Mouse (Mus musculus) c-Kit-positive CD71-positive TER-119-negative erythroid progenitor cells, embryonic 14.5 days (primary cell): Measurements from ENCODE around the gene Kcnj11.

ENCODE experiments used
- DNase-seq: peaks from one replicate; pipeline ENCODE4 v3.0.0-alpha.2; 2013; ENCODE audit warnings: low read depth

The Kcnj11 gene

GRCm38 (mm10) chr7:46100563-46100962 lies at the start of gene Kcnj11:
Gene Kcnj11, minus strand, starts transcription at chr7:46100764.
- peak; percentile 49 for DNase-seq

- no peak for DNase-seq
These were observed 46.9 kb upstream of the Kcnj11 start for GRCm38 (mm10) chr7:46147417-46147816.

DNA sequence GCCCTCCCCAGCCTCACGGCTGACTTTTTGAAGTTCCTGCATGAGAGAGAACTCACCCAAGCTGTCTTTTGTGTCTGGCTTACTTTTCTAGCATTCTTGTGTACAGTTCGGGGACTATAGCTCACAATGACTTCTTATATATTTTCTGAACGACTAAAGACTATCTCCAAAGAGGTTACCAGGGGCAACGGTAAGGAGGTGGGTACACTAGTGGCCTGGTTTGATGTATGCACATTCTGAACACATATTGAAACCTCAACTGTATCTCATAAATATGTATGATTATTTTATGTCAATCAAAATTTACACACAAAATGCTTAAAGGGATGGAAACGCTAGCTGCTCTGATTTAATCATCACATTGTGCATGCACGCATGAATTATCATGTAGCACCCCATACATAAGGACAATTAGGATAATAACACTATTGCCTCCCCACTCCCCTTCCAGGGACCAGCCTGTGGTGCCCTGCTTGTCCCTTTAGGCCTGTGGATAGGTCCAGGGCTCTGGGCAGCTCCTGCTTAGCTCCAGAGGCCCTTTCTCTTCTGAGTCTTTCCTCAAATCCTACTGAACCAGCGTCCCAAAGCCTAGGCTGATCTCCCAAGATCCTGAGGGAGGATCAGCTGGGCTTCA lies 46.2 kb upstream of the Kcnj11 start:
- no peak for DNase-seq

- DNase-seq, result no peak
These were observed 43.5 kb upstream of the Kcnj11 start for GRCm38 (mm10) chr7:46144061-46144460.

DNA sequence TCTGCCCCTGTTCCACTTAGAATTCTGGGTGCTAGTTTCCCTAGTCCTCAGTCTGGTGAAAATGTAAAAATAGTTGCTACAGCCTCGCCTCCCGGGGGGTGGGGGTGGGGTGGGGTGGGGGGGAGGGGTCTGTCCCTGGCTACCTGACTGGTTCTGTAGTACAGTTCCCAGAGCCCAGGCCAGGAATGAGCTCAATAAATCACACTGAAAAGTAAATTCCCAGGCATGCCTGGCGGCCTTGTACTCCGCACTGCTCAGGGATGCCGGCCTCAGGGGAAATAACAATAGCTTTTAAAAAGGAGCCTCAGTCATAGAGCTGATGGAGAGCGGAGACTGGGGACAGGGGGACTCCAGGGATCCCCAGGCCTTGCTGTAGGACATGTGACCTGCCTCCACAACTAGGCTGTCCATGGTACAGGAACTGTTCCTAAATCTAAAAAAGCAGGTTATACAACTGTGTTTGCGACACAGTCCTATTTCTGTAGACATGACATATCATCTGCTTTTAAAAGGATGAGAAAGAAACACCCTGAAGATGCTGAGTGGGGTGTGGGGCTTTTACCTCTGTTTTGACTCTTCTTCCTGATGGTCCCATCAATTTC lies 37.9 kb upstream of the Kcnj11 start:
- no peak for DNase-seq

DNA sequence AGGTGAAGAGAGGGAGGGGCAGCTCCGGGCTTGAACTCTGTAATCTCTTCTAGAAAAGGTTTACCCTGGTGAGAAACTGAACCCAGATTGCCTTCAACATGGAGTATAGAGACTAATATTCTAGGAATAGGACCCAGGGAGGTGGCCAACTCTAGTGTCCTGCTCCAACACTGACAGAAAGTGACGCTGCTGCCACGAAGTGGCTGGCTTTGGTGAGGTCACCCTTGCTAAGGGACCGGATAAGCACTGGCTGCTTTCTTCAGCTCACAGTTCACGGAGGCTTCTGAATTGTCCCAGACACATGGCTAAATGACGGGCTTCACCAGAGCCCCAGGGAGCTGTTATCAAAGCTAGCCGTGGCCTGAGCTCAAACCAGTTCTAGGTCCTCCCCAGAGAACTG lies 33.3 kb upstream of the Kcnj11 start:
- DNase-seq, result no peak

- DNase-seq, result no peak
These were observed 31.7 kb upstream of the Kcnj11 start for GRCm38 (mm10) chr7:46132229-46132628.

DNA sequence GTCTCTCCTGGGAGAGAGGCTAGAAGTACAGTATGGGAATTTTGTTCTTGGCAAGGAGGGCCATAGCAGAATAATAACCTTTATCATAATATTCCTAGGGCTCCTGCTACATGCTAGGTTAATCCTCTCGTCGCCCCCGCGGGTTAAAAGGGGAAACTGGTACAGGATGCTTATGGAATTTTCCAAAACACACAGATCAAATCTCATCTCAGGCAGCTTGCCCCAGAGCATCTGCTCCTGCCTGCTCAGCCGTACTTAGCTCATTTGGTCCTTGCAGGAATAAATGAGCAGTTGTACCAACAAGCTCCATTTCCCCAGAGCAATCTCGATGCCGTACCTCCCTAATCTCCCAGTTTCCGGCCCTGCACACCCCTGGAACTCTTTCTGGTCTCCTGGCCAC lies 31.2 kb upstream of the Kcnj11 start:
- no peak for DNase-seq

GRCm38 (mm10) chr7:46131266-46131665 lies 30.7 kb upstream of the Kcnj11 start:
- DNase-seq, result no peak

DNA sequence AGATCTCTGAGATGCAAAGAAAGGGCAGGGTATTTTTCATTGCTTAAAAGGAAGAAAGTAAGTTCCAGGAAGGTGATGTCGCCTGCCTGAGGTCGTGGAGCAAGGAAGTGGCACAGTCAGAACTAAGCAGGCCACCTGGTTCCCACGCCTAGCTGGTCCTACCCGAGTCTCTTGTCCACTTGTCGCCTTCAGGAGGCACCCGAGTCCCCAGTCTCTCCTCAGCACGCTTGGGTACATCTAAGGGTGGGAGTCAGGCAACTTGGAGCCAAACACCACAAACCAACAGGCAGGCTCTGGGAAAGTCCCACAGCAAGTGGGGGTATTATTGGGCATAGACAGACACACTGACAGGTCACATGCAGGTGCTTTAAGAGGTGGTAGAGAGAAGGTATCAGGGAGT lies 30.2 kb upstream of the Kcnj11 start:
- DNase-seq, result no peak

DNA sequence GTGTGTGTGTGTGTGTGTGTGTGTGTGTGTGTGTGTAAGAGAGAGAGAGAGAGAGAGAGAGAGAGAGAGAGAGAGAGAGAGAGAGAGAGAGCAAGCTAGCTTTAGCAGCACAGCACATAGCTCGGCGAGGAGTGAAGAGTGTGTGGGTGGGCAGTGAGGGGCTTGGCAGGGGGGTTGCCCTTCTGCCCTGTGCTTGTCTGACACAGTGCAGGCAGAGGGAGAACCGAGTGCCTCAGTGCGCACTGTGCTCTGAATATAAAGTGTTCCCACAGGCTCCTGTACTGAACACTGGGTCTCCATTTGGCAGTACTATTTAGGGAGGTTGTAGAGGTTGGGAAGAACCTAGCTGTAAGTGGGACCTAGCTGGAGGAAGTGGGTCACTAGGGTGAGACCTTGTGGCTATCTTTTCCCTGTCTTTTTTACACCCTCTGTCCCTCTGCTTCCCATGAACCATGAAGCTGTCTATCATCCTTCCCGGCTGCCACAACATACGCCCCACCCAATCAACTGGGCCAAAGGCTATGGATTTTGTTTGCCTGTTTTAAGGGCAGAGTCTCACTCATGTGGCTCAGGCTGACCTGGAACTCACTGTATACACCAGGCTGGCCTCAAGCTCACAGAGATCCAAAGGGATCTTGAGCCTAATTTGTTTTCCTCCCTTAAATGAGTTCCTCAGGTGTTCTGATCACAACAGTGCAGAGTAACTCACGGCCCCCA lies 29.1 kb upstream of the Kcnj11 start:
- DNase-seq, result no peak

GRCm38 (mm10) chr7:46128196-46128595 lies 27.6 kb upstream of the Kcnj11 start:
- no peak for DNase-seq

GRCm38 (mm10) chr7:46125340-46125739 lies 24.8 kb upstream of the Kcnj11 start:
- DNase-seq, result no peak

DNA sequence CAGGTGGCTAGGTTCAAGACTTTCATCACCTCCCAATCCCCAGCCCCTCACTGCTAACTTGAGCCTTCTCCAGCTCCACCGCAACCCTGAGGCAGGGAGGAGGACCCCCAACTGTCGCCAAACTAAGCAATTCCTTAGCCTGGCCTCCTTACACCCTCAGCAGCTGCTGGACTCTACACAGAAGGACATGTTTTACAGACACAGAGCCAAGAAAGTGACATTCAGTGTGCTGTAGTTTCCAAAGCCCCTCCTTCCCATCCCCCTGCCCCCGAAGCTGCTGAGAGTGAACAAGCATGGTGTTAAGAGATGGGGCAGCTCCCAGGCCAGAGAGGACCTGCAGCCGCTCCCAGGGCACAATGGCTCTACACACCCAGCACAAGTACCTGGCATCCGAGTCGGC lies 23.9 kb upstream of the Kcnj11 start:
- DNase-seq, result no peak

DNA sequence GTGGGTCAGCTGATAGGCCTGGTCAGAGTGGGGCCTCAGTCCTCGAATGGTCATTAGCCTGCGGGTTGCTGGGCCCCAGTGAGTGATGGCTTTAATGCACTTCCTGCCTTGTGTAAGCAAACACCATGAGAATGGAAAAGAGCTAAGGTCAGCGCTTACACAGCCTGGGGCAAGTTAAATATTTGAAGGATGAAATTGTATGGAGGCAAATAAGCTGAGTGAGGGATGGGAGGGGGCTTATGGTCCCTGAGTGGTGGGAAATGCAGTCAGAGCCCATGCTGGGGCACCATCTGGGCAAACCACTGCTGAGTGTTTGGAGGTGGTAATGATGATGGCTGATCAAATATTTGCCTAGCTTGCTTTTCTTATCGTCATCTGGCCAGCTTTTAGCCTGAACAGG lies 22.4 kb upstream of the Kcnj11 start:
- no peak for DNase-seq

- DNase-seq, result no peak
These were observed 16.5 kb upstream of the Kcnj11 start for GRCm38 (mm10) chr7:46117035-46117434.

DNA sequence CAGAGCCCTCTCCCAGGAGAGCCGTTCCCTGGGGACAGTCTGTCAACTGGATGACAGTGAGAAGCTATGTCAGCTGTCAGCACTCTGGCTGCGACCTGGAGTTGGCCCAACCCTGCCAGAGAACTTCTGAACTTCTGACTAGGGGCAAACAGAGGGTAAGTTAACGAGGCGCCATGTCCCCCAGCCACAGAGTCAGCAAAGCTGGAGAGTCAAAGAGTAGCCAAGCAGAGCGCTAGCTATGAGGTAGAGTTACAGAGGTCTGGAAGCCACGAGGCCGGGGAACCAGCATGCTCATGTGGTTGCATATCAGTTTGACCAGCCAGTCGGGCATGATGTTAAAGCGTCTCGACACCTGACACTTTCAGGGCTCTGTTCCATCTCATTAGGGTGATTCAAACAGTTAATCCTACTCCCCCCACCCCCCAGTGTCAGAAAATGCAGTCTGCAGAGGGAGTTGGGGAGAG lies 15.6 kb upstream of the Kcnj11 start:
- DNase-seq, result no peak

- no peak for DNase-seq
These were observed 12.9 kb upstream of the Kcnj11 start for GRCm38 (mm10) chr7:46113435-46113834.

DNA sequence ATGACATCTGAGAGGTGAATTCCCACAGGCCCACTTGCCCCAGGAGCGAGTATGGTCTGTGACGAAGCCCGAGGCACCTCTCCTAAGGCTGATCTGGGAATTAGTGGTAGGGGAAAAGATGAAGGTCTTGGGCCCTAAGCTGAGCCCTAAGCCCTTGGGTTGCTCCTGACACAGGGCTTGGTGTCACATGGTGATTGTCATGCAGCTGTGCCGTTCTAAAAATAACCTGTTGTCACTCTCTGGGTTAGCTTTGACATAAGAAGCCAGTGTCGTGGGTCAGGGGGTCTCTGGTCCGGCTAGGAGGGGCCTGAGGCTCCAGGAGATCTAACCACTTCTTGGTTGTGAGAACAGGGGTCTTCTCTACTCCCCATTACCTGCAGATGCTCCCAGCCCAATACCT lies 11.4 kb upstream of the Kcnj11 start:
- no peak for DNase-seq

DNA sequence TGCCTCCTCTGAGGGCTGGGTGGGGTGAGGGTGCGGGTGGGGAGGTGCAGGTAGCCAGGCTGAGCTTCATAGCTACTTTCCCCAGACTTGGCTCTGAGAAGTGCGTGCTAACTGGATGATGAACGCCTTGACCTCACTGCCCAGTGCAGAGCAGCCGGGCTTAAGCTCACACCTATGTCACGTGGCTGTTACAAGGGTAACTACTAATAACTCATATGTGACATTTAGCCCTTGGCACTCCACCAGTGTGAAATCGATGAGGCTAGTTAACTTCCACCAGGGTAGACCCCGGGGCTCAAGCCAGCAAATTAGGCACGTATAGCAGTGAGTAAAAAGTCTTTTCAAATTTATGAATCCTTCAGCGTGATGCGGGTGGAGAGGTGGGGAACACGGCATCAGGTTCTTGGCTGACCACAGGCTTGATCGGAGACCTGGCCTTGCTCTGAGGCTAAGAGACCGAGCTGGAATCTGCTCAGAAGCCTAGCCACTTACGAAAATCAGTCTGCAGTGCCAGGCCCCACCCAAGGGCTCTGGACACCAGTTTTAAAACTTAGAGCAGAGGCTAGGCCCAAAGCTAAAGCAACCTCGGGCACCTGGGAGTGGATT lies 10.8 kb upstream of the Kcnj11 start:
- no peak for DNase-seq

- DNase-seq, result no peak
These were observed 9.5 kb upstream of the Kcnj11 start for GRCm38 (mm10) chr7:46110079-46110478.

DNA sequence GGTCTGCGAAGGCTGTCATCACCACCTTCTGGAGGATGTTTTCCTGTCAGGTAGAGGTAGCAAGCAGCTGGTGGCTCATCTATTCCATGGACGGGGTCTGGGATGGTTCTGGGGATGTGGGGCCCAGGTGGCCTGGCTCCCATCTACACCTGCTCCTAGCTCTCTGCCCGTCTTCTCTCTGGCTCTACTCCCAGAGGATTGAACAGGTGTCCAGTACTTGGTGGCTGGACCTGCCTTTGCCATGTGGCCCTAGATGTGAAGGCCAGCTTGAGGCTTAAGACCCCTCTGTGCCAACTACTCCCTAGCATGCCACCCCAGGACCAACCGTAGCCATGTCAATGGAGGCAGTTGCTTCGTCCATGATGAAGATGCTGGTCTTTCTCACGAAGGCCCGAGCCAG lies 4.9 kb upstream of the Kcnj11 start:
- DNase-seq, result no peak
